Mouse (Mus musculus): ENCODE results near the gene Brk1. TPM values are rescaled to one million over a fixed set of nuclear protein-coding genes. Genes with fewer than 3 reads are reported as not detected.

Gene Brk1
- polyA plus RNA-seq, 1 experiment from 2014 or later = 201 TPM

DNA sequence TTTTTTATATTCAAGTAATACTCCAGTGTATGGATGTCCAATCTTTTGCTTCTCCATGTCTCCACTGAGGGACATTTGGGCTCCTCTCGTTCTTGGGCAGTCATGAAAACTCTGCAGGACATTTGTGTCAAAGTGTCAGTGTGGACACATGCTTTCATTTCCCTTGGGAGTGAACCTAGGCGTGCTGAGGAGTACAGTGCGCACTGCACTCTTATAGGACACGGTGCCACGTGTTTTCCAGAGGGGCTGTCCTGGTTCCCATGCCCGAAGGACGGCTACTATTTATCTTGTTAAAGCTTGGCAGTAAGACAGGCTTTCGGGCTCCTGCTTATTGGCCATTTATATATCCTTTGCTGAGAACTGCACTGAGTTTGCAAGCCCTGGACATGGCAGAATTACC is 38.0 kb downstream of the Brk1 start:
- no peak overlapping the region for H3K9ac ChIP-seq (ENCODE audit: low read length)
- H3K36me3 ChIP-seq (ENCODE audit: control insufficient read depth, insufficient read depth, low read length) = no peaks in the 10 kb centered on the region
- no peak overlapping the region for H3K4me2 ChIP-seq (replicated peaks; ENCODE audit: low read depth)
- no peak overlapping the region for H3K27ac ChIP-seq (replicated peaks)
- no peaks in the 10 kb centered on the region for H3K9me3 ChIP-seq (ENCODE audit: control insufficient read depth, low read length)
- ATAC-seq (ENCODE audit: low FRiP score, low TSS enrichment) (no peak), DNase-seq (ENCODE audit: low spot score) (no peak)
- H3K4me1 ChIP-seq (replicated peaks; ENCODE audit: control insufficient read depth, insufficient read depth) = no peaks in the 10 kb centered on the region
- H3K4me3 ChIP-seq (ENCODE audit: low read depth, low read length) = no peak overlapping the region
- TF ChIP-seq EP300 (optimal IDR thresholded peaks at IDR 0.05) (no peak), CTCF (IDR thresholded peaks at IDR 0.05; ENCODE audit: low read depth) (no peak)
- WGBS = 84% methylated on average over 8 of the region's 8 CpGs
- H3K27me3 ChIP-seq (ENCODE audit: control insufficient read depth, insufficient read depth, low read length) = no peaks in the 10 kb centered on the region

DNA sequence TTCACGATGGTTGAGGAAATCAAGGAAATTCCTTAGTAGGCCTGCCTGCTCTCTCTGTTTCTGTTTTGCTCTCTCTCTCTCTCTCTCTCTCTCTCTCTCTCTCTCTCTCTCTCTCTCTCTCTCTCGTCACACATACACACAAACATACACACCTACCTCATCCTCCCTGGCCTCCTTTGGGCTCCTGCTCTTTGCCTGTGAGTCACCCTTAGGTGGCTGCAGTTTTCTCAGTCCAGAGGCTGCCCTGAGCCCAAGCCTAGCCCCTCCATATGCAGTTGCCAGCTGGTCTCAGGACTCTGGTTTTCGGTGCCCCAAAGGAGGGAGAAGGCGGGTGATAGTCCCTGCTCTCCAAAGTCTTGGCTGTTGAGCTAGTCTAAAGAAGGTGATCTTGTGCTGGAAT is 38.4 kb downstream of the Brk1 start:
- ATAC-seq (ENCODE audit: low FRiP score, low TSS enrichment) = no peak

DNA sequence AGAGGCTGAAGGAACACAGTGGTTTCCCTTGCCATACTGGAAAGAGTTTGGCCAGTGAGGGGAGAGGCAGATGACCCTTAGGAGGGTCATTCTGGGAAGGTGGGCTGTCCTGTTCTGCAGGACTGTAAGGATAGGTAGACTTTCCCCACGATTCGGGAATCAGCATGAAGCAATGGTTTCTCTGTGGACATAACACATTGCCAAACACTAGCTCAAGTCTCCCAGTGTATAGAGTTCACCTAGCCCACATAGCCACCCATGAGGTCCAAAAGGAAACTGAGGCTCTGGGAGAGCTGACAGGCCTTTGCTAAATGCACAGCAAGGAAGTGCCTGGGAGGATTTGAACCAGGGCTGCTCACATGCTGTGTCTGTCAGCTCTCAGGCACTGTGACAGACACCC is 39.4 kb downstream of the Brk1 start:
- Histone ChIP-seq H3K4me2 (replicated peaks; ENCODE audit: low read depth) (no peak overlapping the region), H3K9ac (ENCODE audit: low read length) (no peak overlapping the region), H3K4me3 (ENCODE audit: low read depth, low read length) (no peak overlapping the region), H3K27ac (replicated peaks) (0 out of 2 replicates have a peak overlapping the region, but pooled peaks have one; percentile 58), H3K36me3 (ENCODE audit: control insufficient read depth, insufficient read depth, low read length) (peaks cover 3% of the 10 kb centered on the region; the same call in 1 of the 2 replicates), H3K9me3 (ENCODE audit: control insufficient read depth, low read length) (no peaks in the 10 kb centered on the region), H3K27me3 (ENCODE audit: control insufficient read depth, insufficient read depth, low read length) (no peaks in the 10 kb centered on the region), H3K4me1 (replicated peaks; ENCODE audit: control insufficient read depth, insufficient read depth) (no peaks in the 10 kb centered on the region)
- ATAC-seq (ENCODE audit: low FRiP score, low TSS enrichment) (no peak), DNase-seq (ENCODE audit: low spot score) (no peak)
- TF ChIP-seq EP300 (optimal IDR thresholded peaks at IDR 0.05) (no peak), CTCF (IDR thresholded peaks at IDR 0.05; ENCODE audit: low read depth) (no peak)
- 93% methylated on average over 2 of the region's 2 CpGs for WGBS

More for the DNA sequence above, 38.4 kb downstream of the Brk1 start:
- no peak for DNase-seq (ENCODE audit: low spot score)
- Histone ChIP-seq H3K4me2 (replicated peaks; ENCODE audit: low read depth) (no peak overlapping the region), H3K9me3 (ENCODE audit: control insufficient read depth, low read length) (no peaks in the 10 kb centered on the region), H3K4me1 (replicated peaks; ENCODE audit: control insufficient read depth, insufficient read depth) (no peaks in the 10 kb centered on the region), H3K27ac (replicated peaks) (no peak overlapping the region; the same call in 1 of the 2 replicates), H3K27me3 (ENCODE audit: control insufficient read depth, insufficient read depth, low read length) (no peaks in the 10 kb centered on the region), H3K4me3 (ENCODE audit: low read depth, low read length) (no peak overlapping the region), H3K9ac (ENCODE audit: low read length) (no peak overlapping the region), H3K36me3 (ENCODE audit: control insufficient read depth, insufficient read depth, low read length) (peaks cover 3% of the 10 kb centered on the region; the same call in 1 of the 2 replicates)
- WGBS = 73% methylated on average over 4 of the region's 4 CpGs
- no peak for TF ChIP-seq CTCF (IDR thresholded peaks at IDR 0.05; ENCODE audit: low read depth)
- TF ChIP-seq EP300 (optimal IDR thresholded peaks at IDR 0.05) = no peak

DNA sequence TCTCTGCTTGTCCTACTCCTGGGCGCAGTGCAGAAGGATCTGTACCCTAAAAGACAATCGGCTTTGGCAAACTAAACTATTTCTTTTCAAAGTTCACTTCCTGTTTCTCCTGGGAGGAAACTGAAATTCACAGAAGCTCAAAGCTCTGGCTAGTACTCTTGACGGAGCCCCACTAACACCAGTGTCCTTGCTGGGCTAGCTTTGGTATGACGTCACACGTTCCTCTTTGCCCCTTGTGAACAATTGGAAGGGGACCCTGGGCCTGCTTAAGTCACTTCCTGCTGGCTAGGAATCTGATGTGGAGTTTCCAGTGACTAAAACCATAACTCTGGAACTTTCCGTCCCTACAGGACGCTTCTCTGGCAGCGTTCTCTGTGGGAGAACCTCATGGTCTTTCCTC is 40.2 kb downstream of the Brk1 start:
- 64% methylated on average over 8 of the region's 8 CpGs for WGBS
- H3K4me2 ChIP-seq (replicated peaks; ENCODE audit: low read depth) = no peak overlapping the region
- no peak overlapping the region for H3K4me3 ChIP-seq (ENCODE audit: low read depth, low read length)
- no peaks in the 10 kb centered on the region for H3K4me1 ChIP-seq (replicated peaks; ENCODE audit: control insufficient read depth, insufficient read depth)
- H3K9ac ChIP-seq (ENCODE audit: low read length) = no peak overlapping the region
- peaks cover 3% of the 10 kb centered on the region; the same call in 1 of the 2 replicates for H3K36me3 ChIP-seq (ENCODE audit: control insufficient read depth, insufficient read depth, low read length)
- TF ChIP-seq CTCF (IDR thresholded peaks at IDR 0.05; ENCODE audit: low read depth) (no peak), EP300 (optimal IDR thresholded peaks at IDR 0.05) (no peak)
- H3K27me3 ChIP-seq (ENCODE audit: control insufficient read depth, insufficient read depth, low read length) = no peaks in the 10 kb centered on the region
- H3K9me3 ChIP-seq (ENCODE audit: control insufficient read depth, low read length) = no peaks in the 10 kb centered on the region
- no peak for DNase-seq (ENCODE audit: low spot score)
- peak overlapping the region; percentile 63; the same call in 1 of the 2 replicates for H3K27ac ChIP-seq (replicated peaks)
- no peak for ATAC-seq (ENCODE audit: low FRiP score, low TSS enrichment)

DNA sequence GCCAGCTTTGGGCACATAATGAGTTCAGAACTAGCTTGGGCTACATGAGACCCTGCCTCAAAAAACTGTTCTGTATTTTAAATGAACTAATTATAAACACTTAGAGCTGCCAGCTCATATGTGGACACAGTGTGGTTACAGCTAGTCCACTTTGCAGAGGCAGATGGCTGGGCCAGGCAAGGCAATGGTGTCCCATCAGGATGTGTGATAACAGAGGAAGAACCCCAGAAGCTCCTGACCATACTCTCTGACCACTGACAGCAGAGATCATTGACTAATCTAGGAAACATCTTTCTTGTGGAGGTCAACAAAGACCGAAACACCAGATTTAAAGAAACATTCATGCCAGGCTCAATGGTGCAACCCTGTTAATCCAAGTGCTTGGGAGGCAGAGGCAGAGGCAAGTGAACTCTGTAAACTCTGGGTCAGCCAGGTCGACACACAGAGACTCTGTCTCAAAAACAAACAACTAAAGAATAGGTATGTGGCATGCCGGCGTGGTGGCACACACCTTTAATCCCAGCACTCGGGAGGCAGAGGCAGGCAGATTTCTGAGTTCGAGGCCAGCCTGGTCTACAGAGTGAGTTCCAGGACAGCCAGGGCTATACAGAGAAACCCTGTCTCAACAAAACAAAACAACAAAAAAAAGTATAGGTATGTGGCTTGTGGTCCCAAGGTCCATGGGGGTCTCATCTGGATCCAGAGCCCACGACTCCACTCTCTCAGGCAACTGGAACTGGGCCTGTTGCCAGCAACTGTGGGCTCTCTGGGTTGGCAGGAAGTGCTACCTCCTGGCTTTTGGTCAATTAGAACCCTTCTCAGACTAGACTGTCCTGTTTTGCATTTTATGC is 45.0 kb downstream of the Brk1 start:
- no peaks in the 10 kb centered on the region for H3K9me3 ChIP-seq (ENCODE audit: control insufficient read depth, low read length)
- no peak overlapping the region for H3K27ac ChIP-seq (replicated peaks)
- peaks cover 3% of the 10 kb centered on the region; the same call in 1 of the 2 replicates for H3K36me3 ChIP-seq (ENCODE audit: control insufficient read depth, insufficient read depth, low read length)
- H3K4me3 ChIP-seq (ENCODE audit: low read depth, low read length) = no peak overlapping the region
- DNase-seq (ENCODE audit: low spot score) (no peak), ATAC-seq (ENCODE audit: low FRiP score, low TSS enrichment) (no peak)
- H3K4me2 ChIP-seq (replicated peaks; ENCODE audit: low read depth) = no peak overlapping the region
- WGBS = 73% methylated on average over 7 of the region's 7 CpGs
- no peaks in the 10 kb centered on the region for H3K27me3 ChIP-seq (ENCODE audit: control insufficient read depth, insufficient read depth, low read length)
- no peaks in the 10 kb centered on the region for H3K4me1 ChIP-seq (replicated peaks; ENCODE audit: control insufficient read depth, insufficient read depth)
- TF ChIP-seq EP300 (optimal IDR thresholded peaks at IDR 0.05) (no peak), CTCF (IDR thresholded peaks at IDR 0.05; ENCODE audit: low read depth) (no peak)
- no peak overlapping the region for H3K9ac ChIP-seq (ENCODE audit: low read length)

DNA sequence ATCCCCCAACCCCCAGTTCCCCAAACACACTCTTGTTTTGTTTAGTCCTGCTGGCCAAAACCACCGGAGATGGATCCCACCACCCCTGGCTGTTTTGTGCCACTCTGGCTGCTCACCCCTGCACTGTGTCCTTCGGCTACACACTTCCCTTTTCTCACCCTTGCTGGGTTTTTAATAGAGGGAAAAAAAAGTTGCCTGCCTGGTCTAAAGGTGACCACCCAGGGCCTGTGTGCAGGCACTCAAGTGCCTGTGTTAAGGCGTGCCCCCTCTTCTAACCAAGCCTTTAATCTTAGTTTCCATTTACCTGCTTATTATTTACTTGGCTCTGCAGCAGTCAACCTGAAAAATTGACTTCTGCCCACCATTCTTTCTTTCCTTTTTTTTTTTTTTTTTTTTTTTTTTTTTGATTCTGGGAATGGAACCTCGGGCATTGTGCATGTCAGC is 45.6 kb downstream of the Brk1 start:
- no peaks in the 10 kb centered on the region for H3K9me3 ChIP-seq (ENCODE audit: control insufficient read depth, low read length)
- DNase-seq (ENCODE audit: low spot score) (no peak), ATAC-seq (ENCODE audit: low FRiP score, low TSS enrichment) (no peak)
- H3K4me1 ChIP-seq (replicated peaks; ENCODE audit: control insufficient read depth, insufficient read depth) = no peaks in the 10 kb centered on the region
- no peak overlapping the region for H3K4me2 ChIP-seq (replicated peaks; ENCODE audit: low read depth)
- H3K4me3 ChIP-seq (ENCODE audit: low read depth, low read length) = no peak overlapping the region
- WGBS = 70% methylated on average over 4 of the region's 4 CpGs
- H3K27me3 ChIP-seq (ENCODE audit: control insufficient read depth, insufficient read depth, low read length) = no peaks in the 10 kb centered on the region
- H3K9ac ChIP-seq (ENCODE audit: low read length) = no peak overlapping the region
- H3K36me3 ChIP-seq (ENCODE audit: control insufficient read depth, insufficient read depth, low read length) = peaks cover 3% of the 10 kb centered on the region; the same call in 1 of the 2 replicates
- H3K27ac ChIP-seq (replicated peaks) = no peak overlapping the region
- TF ChIP-seq CTCF (IDR thresholded peaks at IDR 0.05; ENCODE audit: low read depth) (no peak), EP300 (optimal IDR thresholded peaks at IDR 0.05) (no peak)
